Comparison of ENCODE assay signal across 27 mouse cellular contexts in genomic region chr8:47036501-47036900, GRCm38 (mm10). TPM values are rescaled to one million over a fixed set of nuclear protein-coding genes. Genes with fewer than 3 reads are reported as not detected.
DNase-seq lines count a peak whose midpoint lies in the region; ATAC-seq and TF ChIP-seq lines count a peak whose summit lies in the region.
"Had no signal": no experiment of that assay in that cellular context is flagged by ENCODE, and none has a peak within 500 bp of the region (broad histone marks: within the 10 kb centered on the region; RNA-seq: fewer than 3 reads in every experiment).

No protein-coding gene starts in this region.

- no peaks in the 10 kb centered on the region for H3K4me1 ChIP-seq in liver, postnatal 0 days (ENCODE audit: insufficient read depth)
- no peaks in the 10 kb centered on the region for H3K4me1 ChIP-seq in liver, embryonic 11.5 days (replicated peaks; ENCODE audit: control insufficient read depth, insufficient read depth, low read length)
- peaks cover 12% of the 10 kb centered on the region; the same call in 1 of the 2 replicates for H3K4me1 ChIP-seq in limb, embryonic 14.5 days (ENCODE audit: control insufficient read depth, insufficient read depth, low read length)
- H3K4me1 ChIP-seq: heart, embryonic 10.5 days; heart, embryonic 13.5 days; hindbrain, embryonic 12.5 days; hindbrain, embryonic 15.5 days had no signal

- DNase-seq in heart, adult 11 months = peak; percentile 52
- DNase-seq in heart, postnatal 14 days = no peak
- DNase-seq in liver, postnatal 0 days = peak; percentile 5
- no peak for DNase-seq in liver, embryonic 11.5 days (ENCODE audit: low spot score)
- DNase-seq in forelimb bud, embryonic 11.5 days (ENCODE audit: low read depth, low spot score) = peak; percentile 66
- DNase-seq in limb, embryonic 14.5 days (ENCODE audit: low spot score) = peak; percentile 77
- no peak for DNase-seq in right cerebral cortex, postnatal 10 days (ENCODE audit: low spot score in 2 of 2)
- DNase-seq in left cerebral cortex, postnatal 14 days (ENCODE audit: low spot score in 2 of 2) = no peak
- DNase-seq: adrenal gland, postnatal 10 days; adrenal gland, postnatal 36 days; B cell, adult 2 months; cerebellum, adult 18-20 months; cerebellum, adult 9-10 months; cerebellum, postnatal 14 days; forebrain, postnatal 0 days; gastrocnemius, postnatal 25 days; heart, adult 2 months had no signal

- intact Hi-C loops in heart, postnatal 14 days (cut with DNase I) = no loop called here
- intact Hi-C loops in left cerebral cortex, postnatal 14 days (cut with DNase I) = no loop called here

- TF ChIP-seq POLR2A in limb, embryonic 14.5 days (IDR thresholded peaks at IDR 0.05; ENCODE audit: borderline replicate concordance, extremely low read depth, insufficient read depth, insufficient read length) = no peak

- ATAC-seq in liver, postnatal 0 days = no peak
- ATAC-seq in liver, embryonic 11.5 days (replicated peaks; ENCODE audit: low FRiP score) = no peak
- ATAC-seq in limb, embryonic 14.5 days (ENCODE audit: low FRiP score, low read depth) = peak; percentile 83
- ATAC-seq: forebrain, embryonic 14.5 days; forebrain, postnatal 0 days; Patski had no signal

- no peak overlapping the region for H3K4me2 ChIP-seq in liver, postnatal 0 days (ENCODE audit: low read depth, low read length)
- no peak overlapping the region for H3K4me2 ChIP-seq in liver, embryonic 11.5 days
- H3K4me2 ChIP-seq in limb, embryonic 14.5 days (replicated peaks; ENCODE audit: low read depth, low read length, severe bottlenecking) = no peak overlapping the region
- H3K4me2 ChIP-seq: embryonic facial prominence, embryonic 13.5 days; heart, embryonic 13.5 days; hindbrain, embryonic 12.5 days; hindbrain, embryonic 15.5 days had no signal

- TF ChIP-seq EP300 in liver, postnatal 0 days (IDR thresholded peaks at IDR 0.05; ENCODE audit: low read depth) = no peak

- H3K9me3 ChIP-seq in liver, postnatal 0 days (ENCODE audit: low read length) = 0 out of 2 replicates have a peak, but pooled peaks cover 4% of the 10 kb centered on the region
- no peaks in the 10 kb centered on the region for H3K9me3 ChIP-seq in liver, embryonic 11.5 days (ENCODE audit: control insufficient read depth, low read length)
- H3K9me3 ChIP-seq in limb, embryonic 14.5 days (ENCODE audit: control insufficient read depth, low read length) = no peaks in the 10 kb centered on the region; the same call in 1 of the 2 replicates
- H3K9me3 ChIP-seq: embryonic facial prominence, embryonic 13.5 days; G1E; heart, embryonic 10.5 days had no signal

- H3K9ac ChIP-seq in liver, postnatal 0 days (replicated peaks) = no peak overlapping the region
- H3K9ac ChIP-seq in liver, embryonic 11.5 days (ENCODE audit: low read depth, low read length) = no peak overlapping the region
- no peak overlapping the region for H3K9ac ChIP-seq in limb, embryonic 14.5 days (ENCODE audit: low read depth, low read length, severe bottlenecking)
- H3K9ac ChIP-seq: embryonic facial prominence, embryonic 13.5 days; forebrain, postnatal 0 days; heart, embryonic 13.5 days; hindbrain, embryonic 12.5 days; hindbrain, embryonic 15.5 days had no signal

- 76% methylated on average over 8 of the region's 8 CpGs for WGBS in liver, postnatal 0 days (ENCODE audit: insufficient replicate concordance)
- WGBS in liver, embryonic 11.5 days = 82% methylated on average over 8 of the region's 8 CpGs
- WGBS in limb, embryonic 14.5 days = 17% methylated on average over 8 of the region's 8 CpGs

- H3K4me3 ChIP-seq in liver, postnatal 0 days (ENCODE audit: low read depth, low read length) = no peak overlapping the region
- no peak overlapping the region for H3K4me3 ChIP-seq in liver, embryonic 11.5 days (ENCODE audit: low read depth, low read length)
- no peak overlapping the region for H3K4me3 ChIP-seq in limb, embryonic 14.5 days (replicated peaks; ENCODE audit: low read length)
- H3K4me3 ChIP-seq: embryonic facial prominence, embryonic 13.5 days; heart, adult 2 months; heart, embryonic 10.5 days; heart, embryonic 13.5 days; hindbrain, embryonic 12.5 days; hindbrain, embryonic 15.5 days had no signal

- no peaks in the 10 kb centered on the region for H3K27me3 ChIP-seq in liver, postnatal 0 days (ENCODE audit: insufficient read depth, low read length)
- H3K27me3 ChIP-seq in liver, embryonic 11.5 days (replicated peaks; ENCODE audit: control insufficient read depth, insufficient read depth, low read length) = no peaks in the 10 kb centered on the region
- no peaks in the 10 kb centered on the region for H3K27me3 ChIP-seq in limb, embryonic 14.5 days (ENCODE audit: control insufficient read depth, insufficient read depth, low read length)
- H3K27me3 ChIP-seq: CH12.LX; embryonic facial prominence, embryonic 13.5 days; heart, embryonic 13.5 days; hindbrain, embryonic 12.5 days; hindbrain, embryonic 15.5 days; Patski had no signal

- no peaks in the 10 kb centered on the region for H3K36me3 ChIP-seq in liver, postnatal 0 days (replicated peaks; ENCODE audit: insufficient read depth, low read length)
- no peaks in the 10 kb centered on the region for H3K36me3 ChIP-seq in liver, embryonic 11.5 days (ENCODE audit: control insufficient read depth, insufficient read depth, low read length)
- H3K36me3 ChIP-seq in limb, embryonic 14.5 days (ENCODE audit: control insufficient read depth, insufficient read depth, low read length) = no peaks in the 10 kb centered on the region
- H3K36me3 ChIP-seq: embryonic facial prominence, embryonic 13.5 days; G1E; heart, embryonic 10.5 days; heart, embryonic 13.5 days; hindbrain, embryonic 12.5 days; hindbrain, embryonic 15.5 days had no signal

- no peak overlapping the region for H3K27ac ChIP-seq in liver, postnatal 0 days (ENCODE audit: low read depth)
- H3K27ac ChIP-seq in liver, embryonic 11.5 days (ENCODE audit: low read depth, low read length) = no peak overlapping the region
- H3K27ac ChIP-seq in limb, embryonic 14.5 days (replicated peaks; ENCODE audit: low read depth, low read length) = no peak overlapping the region
- H3K27ac ChIP-seq: embryonic facial prominence, embryonic 13.5 days; heart, adult 2 months; heart, embryonic 10.5 days; heart, embryonic 13.5 days; hindbrain, embryonic 12.5 days; hindbrain, embryonic 15.5 days had no signal

- no peak for TF ChIP-seq CTCF in liver, postnatal 0 days (IDR thresholded peaks at IDR 0.05; ENCODE audit: low read depth)

RNA-seq across cellular contexts. Expression of gene Enpp6, which starts 49.8 kb away (rescaled TPM):
- 1 to 10 TPM; 5.2 to 5.5 TPM for total RNA-seq in heart, postnatal 14 days (2021)
- polyA plus RNA-seq in liver, postnatal 0 days (2015; fragmentation: Nextera tagmentation; extraction: Ambion mirVana) = 0.47 and 0.60 TPM in 2 replicates
- 0.15 and 0.71 TPM in 2 replicates for polyA plus RNA-seq in liver, embryonic 11.5 days (2014; fragmentation: Nextera tagmentation; extraction: Ambion mirVana)
- 0.49 and 0.92 TPM in 2 replicates for polyA plus RNA-seq in limb, embryonic 14.5 days (2012; rRNA removed)
- 1.3 and 1.7 TPM in 2 replicates for polyA plus RNA-seq in limb, embryonic 14.5 days (2014; fragmentation: Nextera tagmentation; extraction: Ambion mirVana)
- 10 to 100 TPM; 12.1 to 16.3 TPM for total RNA-seq in left cerebral cortex, postnatal 14 days (2021)
- total RNA-seq: CH12.LX; hematopoietic stem cell, adult 5-6 weeks had no signal
- polyA plus RNA-seq: forebrain, embryonic 14.5 days; G1E had no signal

Comparison
In these comparisons a context has a peak if more than half of its experiments do, and no peak if none do; other contexts are left out.
1. DNase-seq: peak in heart, adult 11 months (single experiment), liver, postnatal 0 days (single experiment), forelimb bud, embryonic 11.5 days (single experiment) and limb, embryonic 14.5 days (single experiment); none in heart, postnatal 14 days (0 of 2), liver, embryonic 11.5 days (single experiment), right cerebral cortex, postnatal 10 days (0 of 2) and left cerebral cortex, postnatal 14 days (0 of 2).